Mouse (Mus musculus) liver, embryonic 15.5 days (tissue): ENCODE measurements around the gene Gsta4. TPM values are rescaled to one million over a fixed set of nuclear protein-coding genes. Genes with fewer than 3 reads are reported as not detected.

Experiments used
- ATAC-seq: fragments of 200-750 bp; cut with Nextera tagmentation; 2 replicates; pipeline ENCODE4 v1.8.0; 2017; ENCODE audit warnings: moderate number of reproducible peaks, mild to moderate bottlenecking, moderate library complexity; ENCODE audit not compliant: insufficient read depth
- H3K27ac ChIP-seq: fragments of 300-500 bp; sonication (generic); replicated peaks from 2 replicates; pipeline ENCODE4 v1.5.1; 2015; ENCODE audit warnings: mild to moderate bottlenecking, inconsistent platforms
- H3K27me3 ChIP-seq: fragments of 300-500 bp; sonication (generic); 2 replicates; pipeline ENCODE4 v1.6.1; 2015; ENCODE audit warnings: mild to moderate bottlenecking, inconsistent platforms
- H3K36me3 ChIP-seq: fragments of 300-500 bp; sonication (generic); replicated peaks from 2 replicates; pipeline ENCODE4 v1.6.1; 2015; ENCODE audit warnings: moderate library complexity, mild to moderate bottlenecking, inconsistent platforms
- H3K4me1 ChIP-seq: fragments of 300-500 bp; sonication (generic); replicated peaks from 2 replicates; pipeline ENCODE4 v1.6.1; 2015; ENCODE audit warnings: inconsistent platforms
- H3K4me2 ChIP-seq: fragments of 300-500 bp; sonication (generic); 2 replicates; pipeline ENCODE4 v1.6.1; 2015; ENCODE audit warnings: moderate library complexity, mild to moderate bottlenecking, inconsistent platforms
- H3K4me3 ChIP-seq: fragments of 300-500 bp; sonication (generic); replicated peaks from 2 replicates; pipeline ENCODE4 v1.5.1; 2015; ENCODE audit warnings: mild to moderate bottlenecking, inconsistent platforms
- H3K9ac ChIP-seq: fragments of 300-500 bp; sonication (generic); 2 replicates; pipeline ENCODE4 v1.6.1; 2015; ENCODE audit warnings: moderate library complexity, mild to moderate bottlenecking, inconsistent platforms
- H3K9me3 ChIP-seq: fragments of 300-500 bp; sonication (generic); replicated peaks from 2 replicates; pipeline ENCODE4 v1.6.1; 2016; ENCODE audit warnings: inconsistent platforms
- WGBS: fragments of 180-500 bp; shearing (Covaris S2); methylation state at CpG from one replicate; pipeline ENCODE4 v1.1.7; 2015; ENCODE audit warnings: mixed read lengths; ENCODE audit not compliant: insufficient replicate concordance; 5-methylcytosine and 5-hydroxymethylcytosine counted together
- polyA plus RNA-seq: library from polyadenylated mRNA; unstranded; fragments of >200 nt; fragmentation: Nextera tagmentation; extraction: Ambion mirVana; gene quantifications from 2 replicates; pipeline ENCODE4 v1.2.1, GENCODE M21; 2015

Gsta4 gene
- polyA plus RNA-seq, 1 experiment from 2014 or later: 36.2 TPM

GRCm38 (mm10) chr9:78179071-78179470 is 3.5 kb upstream of the Gsta4 start:
- Histone ChIP-seq H3K27me3 (no peaks in the 10 kb centered on the region), H3K27ac (no peak overlapping the region)
- WGBS: 79% methylated on average over 2 of the region's 2 CpGs

DNA sequence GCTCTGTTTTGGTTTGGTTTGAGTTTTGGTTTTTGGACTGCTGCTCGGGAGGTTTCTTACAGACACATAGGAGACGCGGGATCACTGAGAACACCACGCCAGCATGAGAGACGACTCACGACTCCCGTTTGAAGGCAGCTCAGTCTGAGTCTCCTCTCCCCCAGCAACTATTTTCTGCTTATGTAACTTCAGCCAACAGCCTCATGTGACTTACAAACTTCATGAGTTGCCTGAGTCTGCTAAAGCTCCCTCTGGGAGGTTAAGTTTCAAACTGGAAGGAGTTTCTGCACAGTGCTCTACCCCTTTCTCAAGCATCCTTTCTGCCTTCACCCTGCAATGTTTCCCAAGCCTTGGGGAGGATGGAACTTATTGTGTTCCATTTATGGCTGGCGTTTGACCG is 3.1 kb downstream of the Gsta4 start:
- H3K36me3 ChIP-seq: no peaks in the 10 kb centered on the region
- 77% methylated on average over 9 of the region's 9 CpGs for WGBS
- ATAC-seq: no peak

More at GRCm38 (mm10) chr9:78179071-78179470, 3.5 kb upstream of the Gsta4 start:
- H3K4me3 ChIP-seq: no peak overlapping the region
- no peak overlapping the region for H3K9ac ChIP-seq
- no peak overlapping the region for H3K4me2 ChIP-seq
- no peaks in the 10 kb centered on the region for H3K9me3 ChIP-seq
- no peaks in the 10 kb centered on the region for H3K36me3 ChIP-seq
- no peak for ATAC-seq
- peaks cover 18% of the 10 kb centered on the region for H3K4me1 ChIP-seq

GRCm38 (mm10) chr9:78188910-78189309 is 6.3 kb downstream of the Gsta4 start:
- ATAC-seq: peak; percentile 77
- WGBS: 23% methylated on average over 8 of the region's 8 CpGs
- no peaks in the 10 kb centered on the region for H3K27me3 ChIP-seq
- H3K27ac ChIP-seq: peak overlapping the region; percentile 77
- peak overlapping the region; percentile 32; the same call in 1 of the 2 replicates for H3K9ac ChIP-seq
- H3K36me3 ChIP-seq: no peaks in the 10 kb centered on the region
- no peaks in the 10 kb centered on the region for H3K9me3 ChIP-seq
- H3K4me3 ChIP-seq: no peak overlapping the region
- H3K4me2 ChIP-seq: peak overlapping the region; percentile 41; the same call in 1 of the 2 replicates
- H3K4me1 ChIP-seq: peaks cover 59% of the 10 kb centered on the region

More for the DNA sequence above, 3.1 kb downstream of the Gsta4 start:
- no peak overlapping the region for H3K9ac ChIP-seq
- no peak overlapping the region for H3K4me3 ChIP-seq
- no peak overlapping the region for H3K4me2 ChIP-seq
- peaks cover 39% of the 10 kb centered on the region for H3K4me1 ChIP-seq
- H3K27ac ChIP-seq: no peak overlapping the region
- no peaks in the 10 kb centered on the region for H3K27me3 ChIP-seq
- H3K9me3 ChIP-seq: no peaks in the 10 kb centered on the region

- peaks cover 53% of the 10 kb centered on the region for H3K4me1 ChIP-seq
- H3K4me3 ChIP-seq: peak overlapping the region; percentile 54
- H3K27ac ChIP-seq: peak overlapping the region; percentile 57
- no peaks in the 10 kb centered on the region for H3K36me3 ChIP-seq
- H3K4me2 ChIP-seq: peak overlapping the region; percentile 77
- H3K9me3 ChIP-seq: no peaks in the 10 kb centered on the region
- ATAC-seq: 0 out of 2 replicates have a peak, but pooled peaks have one; percentile 12
- WGBS: 8% methylated on average over 19 of the region's 19 CpGs
- no peaks in the 10 kb centered on the region for H3K27me3 ChIP-seq
- peak overlapping the region; percentile 50 for H3K9ac ChIP-seq
These were observed 8.4 kb downstream of the Gsta4 start for GRCm38 (mm10) chr9:78190651-78191634.

GRCm38 (mm10) chr9:78191736-78192135 is 9.2 kb downstream of the Gsta4 start:
- H3K4me1 ChIP-seq: peaks cover 53% of the 10 kb centered on the region
- ATAC-seq: peak; percentile 55

GRCm38 (mm10) chr9:78193902-78194597 is 11.5 kb downstream of the Gsta4 start:
- H3K4me2 ChIP-seq: no peak overlapping the region
- ATAC-seq: no peak

More at GRCm38 (mm10) chr9:78191736-78192135, 9.2 kb downstream of the Gsta4 start:
- Histone ChIP-seq H3K4me2 (peak overlapping the region; percentile 77), H3K27ac (peak overlapping the region; percentile 57; the same call in 1 of the 2 replicates), H3K4me3 (peak overlapping the region; percentile 54), H3K9ac (peak overlapping the region; percentile 50), H3K27me3 (no peaks in the 10 kb centered on the region), H3K9me3 (no peaks in the 10 kb centered on the region), H3K36me3 (no peaks in the 10 kb centered on the region)
- WGBS: under 1% methylated on average over 18 of the region's 18 CpGs

GRCm38 (mm10) chr9:78195034-78195433 is 12.5 kb downstream of the Gsta4 start:
- H3K4me3 ChIP-seq: no peak overlapping the region
- no peaks in the 10 kb centered on the region for H3K9me3 ChIP-seq
- H3K36me3 ChIP-seq: no peaks in the 10 kb centered on the region
- H3K27me3 ChIP-seq: no peaks in the 10 kb centered on the region
- no peak overlapping the region for H3K27ac ChIP-seq
- H3K4me1 ChIP-seq: peaks cover 30% of the 10 kb centered on the region
- H3K4me2 ChIP-seq: no peak overlapping the region
- H3K9ac ChIP-seq: no peak overlapping the region
- no peak for ATAC-seq
- WGBS: 74% methylated on average over 11 of the region's 11 CpGs

More at GRCm38 (mm10) chr9:78193902-78194597, 11.5 kb downstream of the Gsta4 start:
- Histone ChIP-seq H3K27ac (no peak overlapping the region), H3K9ac (no peak overlapping the region), H3K4me3 (no peak overlapping the region), H3K27me3 (no peaks in the 10 kb centered on the region), H3K9me3 (no peaks in the 10 kb centered on the region), H3K36me3 (no peaks in the 10 kb centered on the region), H3K4me1 (peaks cover 40% of the 10 kb centered on the region)
- WGBS: 34% methylated on average over 9 of the region's 9 CpGs

DNA sequence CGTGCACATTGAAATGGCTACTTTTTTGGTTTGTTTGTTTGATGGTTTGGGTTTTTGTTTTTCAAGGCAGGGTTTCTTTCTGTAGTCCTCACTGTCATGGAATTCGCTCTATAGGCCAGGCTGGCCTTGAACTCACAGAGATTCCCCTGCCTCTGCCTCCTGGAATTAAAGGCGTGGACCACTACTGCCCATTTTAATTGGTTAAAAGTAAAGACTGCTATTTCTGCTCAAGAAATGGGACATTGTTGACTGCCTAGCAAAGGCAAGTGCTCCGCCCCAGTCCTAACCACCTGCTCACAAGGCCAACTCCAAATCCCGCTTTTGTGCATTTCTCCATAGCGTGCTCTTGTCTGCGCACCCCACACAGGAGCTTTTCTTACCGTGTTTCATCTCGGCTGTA is 15.2 kb downstream of the Gsta4 start:
- no peak overlapping the region for H3K27ac ChIP-seq

GRCm38 (mm10) chr9:78204194-78204593 is 21.6 kb downstream of the Gsta4 start:
- Histone ChIP-seq H3K4me3 (no peak overlapping the region), H3K27me3 (no peaks in the 10 kb centered on the region), H3K4me2 (no peak overlapping the region), H3K9ac (no peak overlapping the region), H3K27ac (no peak overlapping the region), H3K4me1 (no peaks in the 10 kb centered on the region), H3K9me3 (no peaks in the 10 kb centered on the region), H3K36me3 (peaks cover 6% of the 10 kb centered on the region; the same call in 1 of the 2 replicates)
- 57% methylated on average over 6 of the region's 6 CpGs for WGBS
- no peak for ATAC-seq

More for the DNA sequence above, 15.2 kb downstream of the Gsta4 start:
- Histone ChIP-seq H3K9me3 (no peaks in the 10 kb centered on the region), H3K36me3 (peaks cover 3% of the 10 kb centered on the region; the same call in 1 of the 2 replicates), H3K4me3 (no peak overlapping the region), H3K4me1 (peaks cover 3% of the 10 kb centered on the region), H3K9ac (no peak overlapping the region), H3K4me2 (no peak overlapping the region), H3K27me3 (no peaks in the 10 kb centered on the region)
- no peak for ATAC-seq
- 78% methylated on average over 9 of the region's 9 CpGs for whole genome bisulfite sequencing

- WGBS: 33% methylated on average over 4 of the region's 4 CpGs
- H3K4me2 ChIP-seq: no peak overlapping the region
- H3K4me1 ChIP-seq: no peaks in the 10 kb centered on the region; the same call in 1 of the 2 replicates
- no peak for ATAC-seq
- H3K36me3 ChIP-seq: 0 out of 2 replicates have a peak, but pooled peaks cover 3% of the 10 kb centered on the region
- no peak overlapping the region for H3K4me3 ChIP-seq
- no peak overlapping the region for H3K9ac ChIP-seq
- no peaks in the 10 kb centered on the region for H3K27me3 ChIP-seq
- no peak overlapping the region for H3K27ac ChIP-seq
- no peaks in the 10 kb centered on the region for H3K9me3 ChIP-seq
These were observed 26.4 kb downstream of the Gsta4 start for GRCm38 (mm10) chr9:78208956-78209355.

DNA sequence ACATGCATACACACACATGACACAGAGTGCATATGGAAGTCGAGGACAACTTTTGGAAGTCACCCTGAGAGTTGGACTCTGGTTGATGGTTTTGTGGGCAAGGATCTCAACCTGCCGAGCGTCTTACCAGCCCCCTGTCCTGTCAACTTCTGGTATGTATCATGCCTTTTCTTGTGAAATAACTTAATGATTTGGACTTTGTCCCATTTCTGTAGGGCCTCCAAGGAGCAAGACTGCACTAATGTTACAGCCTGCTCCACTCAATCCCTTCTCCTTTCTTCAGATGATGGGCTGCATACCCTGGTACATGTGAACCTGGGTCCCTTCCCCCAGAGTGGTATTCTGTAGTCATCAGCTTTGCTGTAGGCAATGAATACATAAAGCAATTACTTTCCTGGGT is 27.5 kb downstream of the Gsta4 start:
- H3K9me3 ChIP-seq: no peaks in the 10 kb centered on the region
- no peak overlapping the region for H3K9ac ChIP-seq
- H3K36me3 ChIP-seq: 0 out of 2 replicates have a peak, but pooled peaks cover 3% of the 10 kb centered on the region
- no peaks in the 10 kb centered on the region; the same call in 1 of the 2 replicates for H3K4me1 ChIP-seq
- 55% methylated on average over 3 of the region's 3 CpGs for WGBS
- H3K4me2 ChIP-seq: no peak overlapping the region
- H3K27me3 ChIP-seq: no peaks in the 10 kb centered on the region
- ATAC-seq: no peak
- no peak overlapping the region for H3K4me3 ChIP-seq
- no peak overlapping the region for H3K27ac ChIP-seq
